In genomic region chr19:59631541-59631940, GRCm38 (mm10) we compare ENCODE assay signal across 26 mouse cellular contexts.
DNase-seq lines count a peak whose midpoint lies in the region; ATAC-seq lines count a peak whose summit lies in the region.
"Had no signal": no experiment of that assay in that cellular context is flagged by ENCODE, and none has a peak within 500 bp of the region (broad histone marks: within the 10 kb centered on the region; RNA-seq: fewer than 3 reads in every experiment).

No protein-coding gene starts in this region.

- no peak overlapping the region for H3K9ac ChIP-seq in midbrain, embryonic 11.5 days (ENCODE audit: low read length)
- H3K9ac ChIP-seq in midbrain, embryonic 15.5 days, result no peak overlapping the region
- no peak overlapping the region for H3K9ac ChIP-seq in kidney, embryonic 14.5 days (ENCODE audit: low read depth, low read length)
- H3K9ac ChIP-seq: embryonic facial prominence, embryonic 13.5 days; forebrain, embryonic 15.5 days; intestine, embryonic 15.5 days; limb, embryonic 13.5 days; liver, embryonic 13.5 days; midbrain, embryonic 12.5 days; stomach, embryonic 15.5 days had no signal

- ATAC-seq in midbrain, embryonic 11.5 days (ENCODE audit: low FRiP score), result no peak
- ATAC-seq in midbrain, embryonic 15.5 days (replicated peaks), result no peak
- ATAC-seq in kidney, embryonic 14.5 days (ENCODE audit: low FRiP score, low TSS enrichment), result no peak
- ATAC-seq: CD4-positive, CD25-positive, alpha-beta regulatory T cell, adult 4 months; forebrain, embryonic 15.5 days; hindbrain, postnatal 0 days; intestine, embryonic 15.5 days; lung, postnatal 0 days had no signal

- H3K4me2 ChIP-seq in midbrain, embryonic 11.5 days, result no peak overlapping the region
- no peak overlapping the region for H3K4me2 ChIP-seq in midbrain, embryonic 15.5 days
- H3K4me2 ChIP-seq in kidney, embryonic 14.5 days (replicated peaks; ENCODE audit: low read depth, low read length), result no peak overlapping the region
- H3K4me2 ChIP-seq: embryonic facial prominence, embryonic 13.5 days; forebrain, embryonic 15.5 days; intestine, embryonic 15.5 days; limb, embryonic 13.5 days; liver, embryonic 13.5 days; midbrain, embryonic 12.5 days; stomach, embryonic 15.5 days had no signal

- no peaks in the 10 kb centered on the region for H3K27me3 ChIP-seq in midbrain, embryonic 11.5 days (ENCODE audit: control insufficient read depth, insufficient read depth, low read length)
- no peaks in the 10 kb centered on the region for H3K27me3 ChIP-seq in midbrain, embryonic 15.5 days (replicated peaks)
- no peaks in the 10 kb centered on the region for H3K27me3 ChIP-seq in kidney, embryonic 14.5 days (ENCODE audit: control insufficient read depth, insufficient read depth, low read length)
- H3K27me3 ChIP-seq: forebrain, embryonic 15.5 days; intestine, embryonic 15.5 days; liver, embryonic 13.5 days; stomach, embryonic 15.5 days had no signal

- peak; percentile 51 for DNase-seq in midbrain, embryonic 11.5 days (ENCODE audit: low spot score, missing footprints)
- peak; percentile 46 for DNase-seq in kidney, postnatal 14 days
- DNase-seq in left cerebral cortex, postnatal 25 days (ENCODE audit: low spot score in 2 of 2), result no peak
- DNase-seq in right cerebral cortex, postnatal 14 days, result no peak
- no peak for DNase-seq in right cerebral cortex, postnatal 36 days (ENCODE audit: low spot score in 2 of 2)
- DNase-seq: adrenal gland, postnatal 14 days; cerebellum, adult 11 months; cerebellum, adult 9-10 months; embryo, embryonic 11 days; heart, postnatal 14 days; liver, embryonic 13.5 days; lung, adult 18-20 months; thymus, postnatal 14 days had no signal

- H3K36me3 ChIP-seq in midbrain, embryonic 11.5 days (ENCODE audit: control insufficient read depth, insufficient read depth, low read length), result no peaks in the 10 kb centered on the region
- H3K36me3 ChIP-seq in midbrain, embryonic 15.5 days (replicated peaks), result no peaks in the 10 kb centered on the region
- H3K36me3 ChIP-seq in kidney, embryonic 14.5 days (ENCODE audit: control insufficient read depth, insufficient read depth, low read length), result no peaks in the 10 kb centered on the region
- H3K36me3 ChIP-seq: embryonic facial prominence, embryonic 13.5 days; forebrain, embryonic 10.5 days; forebrain, embryonic 15.5 days; intestine, embryonic 15.5 days; limb, embryonic 13.5 days; liver, embryonic 13.5 days; midbrain, embryonic 12.5 days; stomach, embryonic 15.5 days had no signal

- no peak overlapping the region for H3K4me3 ChIP-seq in midbrain, embryonic 11.5 days (ENCODE audit: low read depth, low read length)
- H3K4me3 ChIP-seq in midbrain, embryonic 15.5 days, result no peak overlapping the region
- no peak overlapping the region for H3K4me3 ChIP-seq in kidney, embryonic 14.5 days (ENCODE audit: low read length)
- H3K4me3 ChIP-seq: embryonic facial prominence, embryonic 13.5 days; forebrain, embryonic 10.5 days; forebrain, embryonic 15.5 days; intestine, embryonic 15.5 days; left cerebral cortex, adult 2 months; limb, embryonic 13.5 days; liver, embryonic 13.5 days; midbrain, embryonic 12.5 days; stomach, embryonic 15.5 days had no signal

- no peaks in the 10 kb centered on the region for H3K4me1 ChIP-seq in midbrain, embryonic 11.5 days (ENCODE audit: control insufficient read depth, insufficient read depth, low read length)
- H3K4me1 ChIP-seq in midbrain, embryonic 15.5 days, result peaks cover 18% of the 10 kb centered on the region
- peaks cover 28% of the 10 kb centered on the region for H3K4me1 ChIP-seq in kidney, embryonic 14.5 days (ENCODE audit: control insufficient read depth, insufficient read depth, low read length)
- H3K4me1 ChIP-seq: intestine, embryonic 15.5 days; liver, embryonic 13.5 days; stomach, embryonic 15.5 days had no signal

- intact Hi-C loops in left cerebral cortex, postnatal 25 days (cut with DNase I), result no loop called here

- 68% methylated on average over 1 of the region's 1 CpGs for WGBS in midbrain, embryonic 11.5 days
- WGBS in midbrain, embryonic 15.5 days, result 62% methylated on average over 1 of the region's 1 CpGs
- 64% methylated on average over 1 of the region's 1 CpGs for WGBS in kidney, embryonic 14.5 days

- H3K9me3 ChIP-seq in midbrain, embryonic 11.5 days (ENCODE audit: control insufficient read depth, low read length), result no peaks in the 10 kb centered on the region
- H3K9me3 ChIP-seq in midbrain, embryonic 15.5 days, result no peaks in the 10 kb centered on the region
- H3K9me3 ChIP-seq in kidney, embryonic 14.5 days (ENCODE audit: control insufficient read depth, low read length), result no peaks in the 10 kb centered on the region
- H3K9me3 ChIP-seq: embryonic facial prominence, embryonic 13.5 days; forebrain, embryonic 10.5 days; forebrain, embryonic 15.5 days; intestine, embryonic 15.5 days; limb, embryonic 13.5 days; liver, embryonic 13.5 days; midbrain, embryonic 12.5 days; stomach, embryonic 15.5 days had no signal

- no peak overlapping the region for H3K27ac ChIP-seq in midbrain, embryonic 11.5 days (ENCODE audit: low read depth, low read length)
- H3K27ac ChIP-seq in midbrain, embryonic 15.5 days, result no peak overlapping the region
- peak overlapping the region; percentile 87 for H3K27ac ChIP-seq in kidney, embryonic 14.5 days (ENCODE audit: low read depth, low read length)
- H3K27ac ChIP-seq: embryonic facial prominence, embryonic 13.5 days; forebrain, embryonic 10.5 days; forebrain, embryonic 15.5 days; hindbrain, postnatal 0 days; intestine, embryonic 15.5 days; left cerebral cortex, adult 2 months; limb, embryonic 13.5 days; liver, embryonic 13.5 days; midbrain, embryonic 12.5 days; stomach, embryonic 15.5 days had no signal

Comparison
In these comparisons a context has a peak if more than half of its experiments do, and no peak if none do; other contexts are left out.
1. DNase-seq: peak in midbrain, embryonic 11.5 days (single experiment) and kidney, postnatal 14 days (single experiment); none in left cerebral cortex, postnatal 25 days (0 of 2), right cerebral cortex, postnatal 14 days (single experiment) and right cerebral cortex, postnatal 36 days (0 of 2).